Mouse (Mus musculus) large intestine, adult 2 months (tissue): ENCODE results near the gene Apoc4. TPM values are rescaled to one million over a fixed set of nuclear protein-coding genes. Genes with fewer than 3 reads are reported as not detected.

Source experiments
- DNase-seq: peaks from one replicate; pipeline ENCODE4 v3.0.0-alpha.2; 2012; ENCODE audit warnings: low read depth, low spot score
- WGBS: fragments of 180-500 bp; shearing (Covaris S2); methylation state at CpG from one replicate; pipeline ENCODE4 v1.1.7; 2018; 5-methylcytosine and 5-hydroxymethylcytosine counted together
- polyA plus RNA-seq: library from polyadenylated mRNA; depleted of rRNA; stranded (reverse); fragments of >200 nt; gene quantifications from 2 replicates; pipeline ENCODE4 v1.2.3, GENCODE M21; 2012; rRNA removed

The Apoc4 gene
- polyA plus RNA-seq, 1 experiment, result 1.3 TPM

DNA sequence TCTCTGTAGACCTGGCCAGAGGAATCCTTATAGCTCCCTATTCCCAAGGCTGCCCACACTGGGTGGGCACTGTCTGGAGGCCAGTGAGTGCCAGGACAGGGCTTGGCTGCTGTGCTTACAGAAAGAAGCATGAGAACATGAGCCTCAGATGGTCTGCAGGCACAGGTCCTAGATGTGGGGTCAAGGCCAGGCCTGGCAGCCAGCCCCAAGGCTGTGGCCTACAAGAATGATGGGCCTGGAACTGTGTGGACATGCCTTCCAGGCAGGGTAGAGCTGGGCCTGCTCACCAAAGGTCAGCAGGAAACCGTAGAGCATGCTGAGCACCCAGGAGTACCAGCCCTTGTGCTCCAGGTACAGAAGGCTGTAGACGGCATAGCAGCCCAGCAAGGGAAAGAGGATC is 46.7 kb downstream of the Apoc4 start:
- no peak for DNase-seq
- 75% methylated on average over 2 of the region's 2 CpGs for WGBS

DNA sequence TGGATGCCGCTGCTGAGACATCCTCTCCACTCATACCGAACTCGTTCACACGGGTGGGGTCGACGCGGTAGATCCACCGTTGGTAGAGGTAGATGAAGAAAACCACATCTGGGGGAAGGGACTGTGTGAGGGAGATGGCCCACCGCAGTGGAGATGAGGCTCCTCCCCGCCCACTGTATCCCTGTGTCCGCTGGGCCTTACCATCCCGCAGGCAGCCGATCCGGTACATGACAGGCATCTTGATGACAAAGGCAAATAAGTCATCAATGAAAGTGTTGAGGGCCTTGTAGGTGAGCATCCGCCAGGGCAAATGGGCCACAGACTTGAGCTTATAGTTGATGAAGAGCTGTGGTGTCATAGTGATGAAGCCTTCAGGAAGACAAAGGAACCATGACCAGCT is 47.4 kb downstream of the Apoc4 start:
- no peak for DNase-seq
- 91% methylated on average over 15 of the region's 15 CpGs for WGBS

DNA sequence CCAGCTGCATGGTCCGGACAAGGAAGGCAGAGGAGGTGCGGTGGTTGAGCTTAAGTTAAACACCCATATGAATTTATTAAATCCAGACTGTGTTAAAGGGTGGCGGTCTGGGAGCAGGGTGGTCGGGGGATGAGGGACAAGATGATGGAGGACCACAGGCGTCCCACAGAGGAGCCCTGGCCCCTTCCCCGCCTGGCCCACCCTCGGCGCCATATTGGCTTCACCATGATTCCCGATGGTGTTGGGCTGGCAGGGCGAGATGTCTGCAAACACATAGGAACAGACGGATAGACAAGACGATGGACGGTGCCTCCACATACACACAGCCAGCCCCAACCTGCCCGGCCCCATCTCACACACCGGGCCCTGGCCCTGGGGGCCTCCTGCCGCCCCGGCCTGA is 48.1 kb downstream of the Apoc4 start:
- no peak for DNase-seq
- 94% methylated on average over 17 of the region's 17 CpGs for WGBS

DNA sequence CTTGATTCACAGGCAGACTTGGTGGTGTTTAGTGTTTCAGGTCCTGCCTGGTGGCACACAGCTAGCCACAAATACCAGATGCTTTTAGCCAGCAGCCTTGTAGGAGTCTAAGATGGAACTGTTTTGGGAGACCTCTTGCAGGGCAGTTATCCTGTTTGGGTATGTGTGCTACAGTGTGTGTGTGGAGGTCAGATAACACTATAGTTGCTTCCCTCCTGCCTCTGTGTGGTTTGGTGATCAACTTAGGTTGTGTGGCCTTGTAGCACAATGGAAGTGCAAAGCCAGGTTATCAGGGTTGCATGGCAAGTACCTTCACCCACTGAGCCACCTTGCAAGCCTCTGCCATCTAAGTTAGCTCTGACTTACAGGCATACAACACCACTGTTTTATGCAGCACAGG is 48.6 kb downstream of the Apoc4 start:
- no peak for DNase-seq

DNA sequence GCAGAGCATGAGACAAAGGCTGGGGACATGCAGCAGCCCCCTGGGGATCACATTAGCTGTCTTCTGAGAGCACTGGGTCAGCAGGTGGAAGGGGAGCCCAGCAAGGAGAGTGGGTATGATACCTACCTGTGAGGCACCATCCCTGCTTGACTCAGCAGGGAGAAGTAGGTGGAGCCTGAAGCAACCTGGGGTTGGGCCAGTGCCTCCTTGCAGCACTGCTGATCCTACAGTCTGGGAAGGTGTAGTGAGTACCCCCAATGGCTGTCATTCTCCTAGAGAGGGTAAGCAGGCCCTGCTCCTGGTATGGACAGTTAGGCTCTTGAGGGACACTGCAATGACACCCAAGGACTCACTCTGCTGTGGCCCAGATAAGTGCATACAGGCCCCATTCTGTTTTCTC is 49.0 kb downstream of the Apoc4 start:
- DNase-seq, result no peak

DNA sequence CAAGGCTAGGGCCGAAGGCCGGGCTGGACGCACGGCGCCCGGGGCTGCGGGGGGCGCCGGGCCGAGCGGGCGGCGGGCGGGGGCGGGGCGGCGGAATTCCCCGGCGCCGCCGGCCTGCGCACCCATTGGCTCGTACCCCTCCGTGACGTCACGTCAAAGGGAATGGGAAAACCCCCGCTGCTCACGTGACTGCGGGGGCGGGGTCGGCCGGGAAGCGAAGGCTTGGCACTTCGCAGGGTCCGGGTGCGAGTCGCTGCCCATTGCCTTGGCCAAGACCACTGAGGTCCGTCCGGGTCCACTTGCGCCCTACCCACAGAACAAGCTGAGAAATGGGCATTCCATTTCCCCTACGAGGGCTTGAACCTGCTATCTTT is 51.9 kb downstream of the Apoc4 start, which contains the start of gene Relb:
Gene Relb, minus strand, starts transcription at position 78 of the 374 bp plus-strand sequence.
- under 1% methylated on average over 40 of the region's 41 CpGs for WGBS
- DNase-seq, result no peak

DNA sequence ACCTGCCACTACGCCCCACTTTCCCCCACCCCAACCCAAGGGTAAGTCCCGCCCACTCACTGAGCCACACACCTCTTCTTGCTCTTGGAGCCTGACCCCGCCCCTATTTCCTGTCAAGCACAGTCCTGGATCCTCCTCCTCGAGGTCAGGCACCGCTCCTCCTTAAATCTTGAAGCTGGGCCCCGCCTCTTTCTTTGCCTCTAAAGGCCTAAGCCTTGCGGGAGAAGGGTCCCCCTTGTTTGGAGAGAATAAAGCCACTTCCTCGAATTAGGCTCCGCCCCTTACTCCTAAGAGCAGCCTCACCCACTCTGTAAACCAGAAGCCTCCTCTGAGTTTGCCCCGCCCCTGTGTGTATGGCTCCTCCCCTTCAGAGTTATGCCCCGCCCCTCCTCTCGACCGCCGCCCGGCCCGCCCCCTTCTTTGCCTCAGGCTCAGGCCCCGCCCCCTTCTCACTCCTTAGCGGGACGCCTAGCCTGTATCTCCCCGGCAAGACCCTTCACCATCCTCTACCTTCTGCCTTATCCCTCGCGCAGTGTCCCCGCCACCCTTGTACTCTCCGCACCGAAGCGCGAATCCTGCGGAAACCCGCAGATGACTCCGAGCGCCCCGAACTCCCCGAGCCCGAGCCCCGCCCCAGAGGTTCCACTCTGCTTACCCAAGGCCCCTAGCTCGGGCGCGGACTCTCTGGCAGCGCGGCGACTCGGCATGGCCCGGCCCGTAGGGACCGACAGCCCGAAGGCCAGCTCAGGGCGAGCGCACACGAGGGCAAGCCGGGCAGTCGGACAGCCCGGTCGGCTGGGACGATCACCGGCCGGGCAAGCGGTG is 52.5 kb downstream of the Apoc4 start:
- peak; percentile 99 for DNase-seq
- 2% methylated on average over 57 of the region's 57 CpGs for WGBS

DNA sequence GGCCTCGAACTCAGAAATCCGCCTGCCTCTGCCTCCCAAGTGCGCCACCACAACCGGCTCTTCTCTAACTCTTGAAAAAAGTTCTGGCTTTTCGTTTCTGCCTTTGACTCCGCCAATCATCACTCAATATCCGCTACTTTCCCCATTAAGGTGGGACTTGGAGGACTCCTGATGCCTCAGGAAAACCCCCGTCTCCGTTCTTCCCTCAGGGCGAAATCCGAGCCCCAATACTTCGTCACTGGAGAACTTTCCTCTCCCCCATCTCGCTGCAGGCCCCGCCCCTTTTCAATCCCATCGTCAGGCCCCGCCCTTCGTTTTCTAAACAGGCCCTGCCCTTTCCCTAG is 53.1 kb downstream of the Apoc4 start:
- no peak for DNase-seq
- WGBS, result 6% methylated on average over 17 of the region's 17 CpGs

Other genes starting within 250 kb of the Apoc4 start
- gene Mark4, start 222.7 kb downstream of the Apoc4 start, polyA plus RNA-seq, result 7.1 and 10.7 TPM in 2 replicates
- gene Exoc3l2, start 218.1 kb downstream of the Apoc4 start, polyA plus RNA-seq, result 6.0 and 6.6 TPM in 2 replicates
- gene Bloc1s3, start 173.1 kb downstream of the Apoc4 start, polyA plus RNA-seq, result 8.3 and 11.1 TPM in 2 replicates
- 106 and 108 TPM in 2 replicates for gene Trappc6a, start 173.1 kb downstream of the Apoc4 start, polyA plus RNA-seq
- 0.19 and 0.21 TPM in 2 replicates for gene Nkpd1, start 163.6 kb downstream of the Apoc4 start, polyA plus RNA-seq
- gene Ppp1r37, start 118.4 kb downstream of the Apoc4 start, polyA plus RNA-seq, result 77.1 and 78.1 TPM in 2 replicates
- gene Zfp296, start 104.2 kb downstream of the Apoc4 start, polyA plus RNA-seq, result 2.5 and 4.2 TPM in 2 replicates
- gene Gemin7, start 103.9 kb downstream of the Apoc4 start, polyA plus RNA-seq, result 95.0 and 95.2 TPM in 2 replicates
- 39.5 and 76.8 TPM in 2 replicates for gene Clasrp, start 77.0 kb downstream of the Apoc4 start, polyA plus RNA-seq
- 76.0 and 88.5 TPM in 2 replicates for gene Relb, start 52.0 kb downstream of the Apoc4 start, polyA plus RNA-seq
- 155 and 188 TPM in 2 replicates for gene Clptm1, start 16.4 kb downstream of the Apoc4 start, polyA plus RNA-seq
- gene Apoc2, start 3.5 kb downstream of the Apoc4 start, polyA plus RNA-seq, result 201 and 493 TPM in 2 replicates
- gene Gm44805, start 56 bp downstream of the Apoc4 start, polyA plus RNA-seq, result 0.19 TPM in 1 of 2 replicates, not detected in the other
- 0.29 and 1.9 TPM in 2 replicates for gene Apoc1, start 11.2 kb upstream of the Apoc4 start, polyA plus RNA-seq
- gene Apoe, start 17.7 kb upstream of the Apoc4 start, polyA plus RNA-seq, result 393 and 660 TPM in 2 replicates
- gene Tomm40, start 34.0 kb upstream of the Apoc4 start, polyA plus RNA-seq, result 97.8 and 115 TPM in 2 replicates
- gene Nectin2, start 69.0 kb upstream of the Apoc4 start, polyA plus RNA-seq, result 132 and 182 TPM in 2 replicates
- 27.0 and 28.4 TPM in 2 replicates for gene Bcam, start 89.5 kb upstream of the Apoc4 start, polyA plus RNA-seq
- 78.4 and 107 TPM in 2 replicates for gene Cblc, start 115.3 kb upstream of the Apoc4 start, polyA plus RNA-seq
- gene Bcl3, start 141.3 kb upstream of the Apoc4 start, polyA plus RNA-seq, result 94.9 and 95.0 TPM in 2 replicates
- gene Gm19345, start 170.5 kb upstream of the Apoc4 start, polyA plus RNA-seq, result 0.19 and 0.25 TPM in 2 replicates
- gene Ceacam16, start 179.8 kb upstream of the Apoc4 start, polyA plus RNA-seq, result 0.47 and 0.66 TPM in 2 replicates
- 0.03 and 0.07 TPM in 2 replicates for gene Ceacam19, start 206.5 kb upstream of the Apoc4 start, polyA plus RNA-seq
- gene Pvr, start 239.7 kb upstream of the Apoc4 start, polyA plus RNA-seq, result 8.8 and 13.4 TPM in 2 replicates